Mouse (Mus musculus) duodenum, adult 2 months (tissue): Measurements from ENCODE around the gene Adam29. TPM values are rescaled to one million over a fixed set of nuclear protein-coding genes. Genes with fewer than 3 reads are reported as not detected.

Source experiments
- polyA plus RNA-seq: library from polyadenylated mRNA; depleted of rRNA; stranded (reverse); fragments of >200 nt; gene quantifications from 2 replicates; pipeline ENCODE4 v1.2.3, GENCODE M21; 2012; ENCODE audit warnings: low replicate concordance; rRNA removed

Adam29 gene
- polyA plus RNA-seq = not detected in 2 replicates

DNA sequence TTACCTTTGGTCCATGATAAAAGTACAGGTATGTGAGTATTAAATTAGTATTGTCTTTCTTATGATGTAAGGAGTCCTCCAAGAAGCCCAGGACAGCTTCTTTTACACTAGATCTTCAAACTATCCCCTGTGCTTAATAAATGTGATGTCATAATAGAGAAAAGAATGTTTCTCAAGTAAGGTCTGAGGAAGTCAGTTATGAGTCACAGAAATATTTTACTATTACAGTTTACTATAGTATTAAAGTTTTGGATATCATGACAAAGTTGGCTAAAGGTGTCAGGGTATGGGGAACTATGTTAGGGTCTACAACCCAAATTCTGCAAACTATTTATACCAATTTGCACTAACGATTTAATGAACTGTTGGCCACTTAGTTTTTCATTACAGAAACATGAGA lies at the start of gene Adam29:
TSS of gene Adam29 (minus strand) at position 101 of the 400 bp plus-strand sequence.

DNA sequence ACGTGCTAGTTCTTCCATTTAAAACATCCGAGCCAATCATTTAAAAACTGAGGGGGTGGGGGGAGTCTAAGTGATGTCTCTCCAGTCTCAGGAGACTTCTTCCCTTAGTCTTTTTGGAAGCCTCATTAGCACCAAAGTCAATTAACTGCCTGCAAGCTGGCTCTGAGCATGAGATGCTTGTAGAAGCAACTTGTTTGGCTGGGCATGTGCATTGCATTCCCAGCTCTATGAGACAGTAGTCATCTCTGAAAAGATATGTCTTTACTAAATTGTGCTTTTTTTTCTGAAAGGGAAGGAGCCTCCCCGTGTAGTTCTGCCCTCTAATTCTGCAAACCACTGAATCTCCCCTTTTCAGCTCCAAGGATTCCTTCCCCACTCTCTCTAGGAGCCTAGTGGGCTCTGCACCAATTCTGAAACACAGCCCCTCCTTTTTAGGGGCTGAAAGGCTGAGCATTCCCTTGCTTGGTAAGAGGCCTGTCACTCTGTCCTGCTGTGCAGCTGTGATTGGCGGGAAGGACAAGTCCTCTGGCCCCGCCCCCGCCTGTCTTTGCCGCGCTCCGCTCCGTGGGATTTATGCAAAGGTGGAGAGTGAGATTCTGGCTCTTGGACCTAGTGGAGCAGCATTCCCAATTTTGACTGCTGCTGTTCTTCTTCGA lies 33.2 kb upstream of the Adam29 start, which contains the start of gene Glra3:
TSS of gene Glra3 (plus strand) at position 591 of the 656 bp plus-strand sequence.

Other genes with a start within 250 kb of the Adam29 start
- gene Glra3, start 33.5 kb upstream of the Adam29 start, polyA plus RNA-seq = not detected in 2 replicates